Mouse (Mus musculus) gastrocnemius, postnatal 4 days (tissue): ENCODE measurements around the gene Scamp4. TPM values are rescaled to one million over a fixed set of nuclear protein-coding genes. Genes with fewer than 3 reads are reported as not detected.
A peak's percentile ranks its signal among the peaks of the same experiment; 100 is the strongest.
"Not testable (repeated sequence)": the region's sequence is repeated elsewhere in the genome, so short reads cannot be mapped to it uniquely, and the experiment has no call there.

Experiments used
- DNase-seq, 2 experiments: peaks; one replicate each; pipeline ENCODE4 v3.0.0; 2021 to 2022; ENCODE audit warnings: low spot score in 2 of 2, mixed read lengths in 2 of 2
- total RNA-seq, 2 experiments: library from RNA; stranded (reverse); gene quantifications; 2 replicates each; pipeline ENCODE4 v1.2.3; 2021

Scamp4 gene
- total RNA-seq, 2 experiments from 2014 or later: 27.4 to 27.9 TPM

GRCm38 (mm10) chr10:80577195-80578130 lies 25.2 kb upstream of the Scamp4 start, which contains the start of gene Klf16:
Gene Klf16 (minus strand): TSS chr10:80577321.
- peak; percentile 96 for DNase-seq

GRCm38 (mm10) chr10:80578131-80578750 lies 24.4 kb upstream of the Scamp4 start:
- DNase-seq: peak; percentile 72 to 86

GRCm38 (mm10) chr10:80578911-80579310 lies 23.8 kb upstream of the Scamp4 start:
- peak in 1 of 2 experiments; percentile 46 for DNase-seq

- no peak for DNase-seq
Measured at GRCm38 (mm10) chr10:80583047-80583446, 19.6 kb upstream of the Scamp4 start.

- DNase-seq: peak in 1 of 2 experiments; percentile 18
Measured at GRCm38 (mm10) chr10:80584045-80584488, 18.6 kb upstream of the Scamp4 start.

GRCm38 (mm10) chr10:80584642-80585552 lies 17.8 kb upstream of the Scamp4 start:
- no peak for DNase-seq

GRCm38 (mm10) chr10:80585581-80585980 lies 17.1 kb upstream of the Scamp4 start:
- no peak for DNase-seq

- DNase-seq: peak in 1 of 2 experiments; percentile 30
Measured at GRCm38 (mm10) chr10:80586407-80587304, 16.0 kb upstream of the Scamp4 start.

- peak in 1 of 2 experiments; percentile 17 for DNase-seq
Measured at GRCm38 (mm10) chr10:80587305-80587657, 15.4 kb upstream of the Scamp4 start.

- DNase-seq: no peak
Measured at GRCm38 (mm10) chr10:80589127-80589878, 13.4 kb upstream of the Scamp4 start.

- DNase-seq: peak; percentile 91 to 96
Measured at GRCm38 (mm10) chr10:80589879-80590854, 12.5 kb upstream of the Scamp4 start, which contains the start of gene Abhd17a. Gene Abhd17a (minus strand): TSS chr10:80590341.

- no peak for DNase-seq
Measured at GRCm38 (mm10) chr10:80596318-80596717, 6.4 kb upstream of the Scamp4 start.

GRCm38 (mm10) chr10:80603364-80603763 lies 692 bp downstream of the Scamp4 start:
- no peak for DNase-seq

- DNase-seq: no peak
Measured at GRCm38 (mm10) chr10:80604001-80604509, 1.4 kb downstream of the Scamp4 start.

- no peak for DNase-seq
Measured at GRCm38 (mm10) chr10:80604988-80605387, 2.3 kb downstream of the Scamp4 start.

GRCm38 (mm10) chr10:80605721-80606120 lies 3.0 kb downstream of the Scamp4 start, which contains the start of gene Gm49322:
Gene Gm49322 (plus strand): TSS chr10:80606021.
- not testable (repeated sequence) for DNase-seq

GRCm38 (mm10) chr10:80606306-80606705 lies 3.6 kb downstream of the Scamp4 start:
- no peak for DNase-seq
